Mouse (Mus musculus) bone marrow, adult 2 months (tissue): Measurements from ENCODE around the gene Habp2. TPM values are rescaled to one million over a fixed set of nuclear protein-coding genes. Genes with fewer than 3 reads are reported as not detected.

ENCODE experiments used
- H3K27ac ChIP-seq: fragments of 200-500 bp; 2 replicates; pipeline ENCODE4 v1.5.1; 2012; ENCODE audit warnings: low read depth, mild to moderate bottlenecking, control low read depth, inconsistent platforms, low read length; ENCODE audit not compliant: control insufficient read depth, poor library complexity, insufficient read depth
- H3K4me1 ChIP-seq: fragments of 200-500 bp; 2 replicates; pipeline ENCODE4 v1.6.1; 2011; ENCODE audit warnings: low read length; ENCODE audit not compliant: control insufficient read depth, insufficient read depth
- H3K4me3 ChIP-seq: fragments of 200-500 bp; replicated peaks from 2 replicates; pipeline ENCODE3; 2011; ENCODE audit warnings: mild to moderate bottlenecking, low read depth, low read length, control low read depth; ENCODE audit not compliant: control insufficient read depth
- CTCF ChIP-seq: fragments of 200-500 bp; IDR thresholded peaks from 2 replicates; pipeline ENCODE4 v1.5.1; 2011; ENCODE audit warnings: low read length, control low read depth; ENCODE audit not compliant: control insufficient read depth, insufficient read depth
- POLR2A ChIP-seq: fragments of 200-500 bp; IDR thresholded peaks from 2 replicates; pipeline ENCODE4 v1.6.1; 2011; ENCODE audit warnings: low read depth, mild to moderate bottlenecking, control low read depth, low read length, borderline replicate concordance; ENCODE audit not compliant: control insufficient read depth
- WGBS: fragments of 180-500 bp; shearing (Covaris S2); methylation state at CpG from one replicate; pipeline ENCODE4 v1.1.7; 2018; 5-methylcytosine and 5-hydroxymethylcytosine counted together
- polyA plus RNA-seq: library from polyadenylated mRNA; stranded (reverse); fragments of >200 nt; gene quantifications from 2 replicates; pipeline ENCODE4 v1.2.4, GENCODE M21; 2011; ENCODE audit warnings: low replicate concordance; ENCODE audit not compliant: missing spikeins, insufficient read depth, insufficient read length

Habp2 gene
- polyA plus RNA-seq, 1 experiment: 0.92 TPM

GRCm38 (mm10) chr19:56287580-56288367 is 837 bp downstream of the Habp2 start:
- Histone ChIP-seq H3K4me1 (no peaks in the 10 kb centered on the region), H3K27ac (no peak overlapping the region), H3K4me3 (no peak overlapping the region)
- WGBS: 81% methylated on average over 15 of the region's 15 CpGs
- TF ChIP-seq POLR2A (no peak), CTCF (no peak)

- Histone ChIP-seq H3K27ac (no peak overlapping the region), H3K4me3 (no peak overlapping the region)
- WGBS: 73% methylated on average over 4 of the region's 4 CpGs
Measured at GRCm38 (mm10) chr19:56288436-56288835, 1.5 kb downstream of the Habp2 start.

DNA sequence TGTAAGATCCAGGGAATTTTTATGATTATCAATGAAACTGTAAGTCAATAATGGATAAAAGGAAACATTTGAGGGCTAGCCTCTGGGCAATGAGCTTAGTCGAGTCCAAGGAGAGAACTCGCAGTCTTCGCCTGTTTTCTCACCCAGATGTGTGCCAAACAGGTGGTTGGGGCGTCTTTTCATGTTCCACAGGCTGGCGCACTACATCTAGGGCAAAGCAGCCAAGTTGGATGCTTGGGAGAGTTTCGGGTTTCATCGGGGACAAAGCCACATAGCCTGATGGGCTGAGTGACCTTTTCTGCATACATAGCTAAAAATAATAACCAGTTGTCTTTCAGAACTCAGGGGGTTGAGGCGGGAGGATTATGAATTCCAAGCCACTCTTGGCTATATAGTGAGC is 2.7 kb downstream of the Habp2 start:
- 86% methylated on average over 8 of the region's 8 CpGs for WGBS
- Histone ChIP-seq H3K4me1 (no peaks in the 10 kb centered on the region), H3K4me3 (no peak overlapping the region), H3K27ac (no peak overlapping the region)
- TF ChIP-seq POLR2A: no peak

More at GRCm38 (mm10) chr19:56288436-56288835, 1.5 kb downstream of the Habp2 start:
- no peak for TF ChIP-seq POLR2A
- no peak for TF ChIP-seq CTCF
- no peaks in the 10 kb centered on the region for H3K4me1 ChIP-seq

DNA sequence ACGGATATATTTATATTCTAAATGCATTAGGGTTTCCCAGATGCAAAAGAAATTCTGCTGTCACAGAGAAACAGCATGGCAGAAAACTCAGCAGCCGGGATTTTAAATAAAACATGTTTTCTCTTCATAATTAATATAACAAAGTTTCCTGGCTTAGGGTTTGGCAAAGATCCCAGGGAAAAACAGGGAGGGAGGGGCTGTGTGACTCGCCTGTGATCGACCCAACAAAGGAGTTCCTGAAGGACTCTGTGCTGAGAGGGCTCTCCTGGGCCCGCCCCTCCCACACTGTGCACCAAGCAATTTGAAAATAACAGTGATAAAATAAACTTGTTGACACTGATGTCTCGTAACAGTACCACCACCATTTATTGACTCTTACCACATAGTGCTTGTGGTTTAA is 5.0 kb downstream of the Habp2 start:
- H3K4me1 ChIP-seq: no peaks in the 10 kb centered on the region
- H3K4me3 ChIP-seq: no peak overlapping the region
- 38% methylated on average over 6 of the region's 6 CpGs for WGBS
- no peak for TF ChIP-seq POLR2A
- TF ChIP-seq CTCF: no peak
- H3K27ac ChIP-seq: no peak overlapping the region

DNA sequence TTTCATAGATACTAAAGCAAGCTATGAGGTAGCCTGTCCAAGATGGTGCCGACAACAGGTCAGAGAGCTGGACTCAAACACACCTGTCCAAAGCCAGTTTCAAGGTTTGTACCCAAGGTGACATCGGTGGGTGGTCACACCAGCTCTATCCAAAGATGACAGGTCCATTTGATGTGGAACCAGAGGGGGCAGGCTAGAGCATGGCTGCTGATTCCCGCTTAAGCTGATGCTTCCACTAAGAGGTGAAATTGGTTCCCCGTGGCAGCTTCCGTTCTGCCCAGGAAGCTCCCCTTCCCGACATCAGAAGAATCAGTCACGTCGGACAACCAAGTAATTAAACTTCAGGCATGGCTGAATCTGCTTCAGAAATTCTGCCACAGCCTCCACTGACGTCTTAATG is 5.4 kb downstream of the Habp2 start:
- 70% methylated on average over 9 of the region's 9 CpGs for WGBS
- TF ChIP-seq CTCF (no peak), POLR2A (no peak)
- Histone ChIP-seq H3K27ac (no peak overlapping the region), H3K4me3 (no peak overlapping the region), H3K4me1 (no peaks in the 10 kb centered on the region)

GRCm38 (mm10) chr19:56294654-56295399 is 7.9 kb downstream of the Habp2 start:
- Histone ChIP-seq H3K4me3 (no peak overlapping the region), H3K27ac (no peak overlapping the region), H3K4me1 (no peaks in the 10 kb centered on the region)
- peak; percentile 73 for TF ChIP-seq CTCF
- TF ChIP-seq POLR2A: no peak
- 55% methylated on average over 7 of the region's 7 CpGs for whole genome bisulfite sequencing

DNA sequence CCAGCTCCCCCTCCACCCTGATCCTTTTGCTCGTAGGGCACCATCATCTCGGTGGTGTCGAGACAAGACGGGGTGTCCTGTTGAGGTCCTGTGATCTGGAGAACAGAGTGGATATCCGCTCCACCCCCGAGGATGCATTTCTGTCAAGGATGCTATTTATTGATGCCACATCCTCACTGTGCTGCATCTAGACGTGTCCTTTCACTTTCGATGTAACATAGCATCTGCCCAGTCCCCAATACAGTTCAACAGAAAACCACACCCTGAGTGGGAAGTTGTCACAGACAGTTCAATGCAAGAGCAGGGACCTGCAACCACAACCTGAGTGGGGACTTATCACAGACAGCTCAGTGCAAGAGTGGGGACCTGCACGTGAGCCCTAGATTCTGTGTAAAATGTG is 9.7 kb downstream of the Habp2 start:
- Histone ChIP-seq H3K27ac (no peak overlapping the region), H3K4me3 (no peak overlapping the region), H3K4me1 (no peaks in the 10 kb centered on the region)
- TF ChIP-seq CTCF (no peak), POLR2A (no peak)
- WGBS: 58% methylated on average over 9 of the region's 9 CpGs

GRCm38 (mm10) chr19:56297264-56297663 is 10.3 kb downstream of the Habp2 start:
- WGBS: 69% methylated on average over 3 of the region's 3 CpGs
- Histone ChIP-seq H3K4me3 (no peak overlapping the region), H3K4me1 (no peaks in the 10 kb centered on the region), H3K27ac (no peak overlapping the region)
- TF ChIP-seq POLR2A (no peak), CTCF (no peak)

GRCm38 (mm10) chr19:56300835-56301234 is 13.9 kb downstream of the Habp2 start:
- Histone ChIP-seq H3K4me3 (no peak overlapping the region), H3K4me1 (no peaks in the 10 kb centered on the region), H3K27ac (no peak overlapping the region)
- no peak for TF ChIP-seq CTCF
- no peak for TF ChIP-seq POLR2A
- WGBS: 80% methylated on average over 11 of the region's 11 CpGs
